Mouse (Mus musculus) cerebellum, adult 2 months (tissue): ENCODE measurements around the gene Fam241a. TPM values are rescaled to one million over a fixed set of nuclear protein-coding genes. Genes with fewer than 3 reads are reported as not detected.

Source experiments
- DNase-seq, 2 experiments: peaks; one replicate each; pipeline ENCODE4 v3.0.0; 2021
- H3K27ac ChIP-seq: fragments of 200-500 bp; 2 replicates; pipeline ENCODE4 v1.5.1; 2012; ENCODE audit warnings: low read length, control low read depth, inconsistent platforms; ENCODE audit not compliant: insufficient read depth
- H3K27me3 ChIP-seq: fragments of 200-500 bp; 2 replicates; pipeline ENCODE4 v1.6.1; 2012; ENCODE audit warnings: inconsistent platforms, mild to moderate bottlenecking, low read length, moderate library complexity; ENCODE audit not compliant: control insufficient read depth, insufficient read depth
- H3K4me1 ChIP-seq: fragments of 200-500 bp; 2 replicates; pipeline ENCODE4 v1.6.1; 2011; ENCODE audit warnings: low read length; ENCODE audit not compliant: control insufficient read depth, insufficient read depth
- H3K4me3 ChIP-seq: fragments of 200-500 bp; replicated peaks from 2 replicates; pipeline ENCODE3; 2011; ENCODE audit warnings: mild to moderate bottlenecking, low read depth, low read length, control low read depth; ENCODE audit not compliant: insufficient read depth
- CTCF ChIP-seq: fragments of 200-500 bp; IDR thresholded peaks from 2 replicates; pipeline ENCODE4 v1.5.1; 2011; ENCODE audit warnings: low read depth, mild to moderate bottlenecking, control low read depth, low read length, moderate library complexity, borderline replicate concordance; ENCODE audit not compliant: insufficient read depth
- POLR2A ChIP-seq: fragments of 200-500 bp; IDR thresholded peaks from 2 replicates; pipeline ENCODE4 v1.6.1; 2011; ENCODE audit warnings: low read length, control low read depth, borderline replicate concordance; ENCODE audit not compliant: insufficient read depth
- WGBS: fragments of 180-500 bp; shearing (Covaris S2); methylation state at CpG from one replicate; pipeline ENCODE4 v1.1.7; 2018; 5-methylcytosine and 5-hydroxymethylcytosine counted together
- polyA plus RNA-seq: library from polyadenylated mRNA; depleted of rRNA; stranded (reverse); fragments of >200 nt; gene quantifications from 2 replicates; pipeline ENCODE4 v1.2.3, GENCODE M21; 2012; rRNA removed

Fam241a gene
- polyA plus RNA-seq, 1 experiment, result 1.6 TPM

DNA sequence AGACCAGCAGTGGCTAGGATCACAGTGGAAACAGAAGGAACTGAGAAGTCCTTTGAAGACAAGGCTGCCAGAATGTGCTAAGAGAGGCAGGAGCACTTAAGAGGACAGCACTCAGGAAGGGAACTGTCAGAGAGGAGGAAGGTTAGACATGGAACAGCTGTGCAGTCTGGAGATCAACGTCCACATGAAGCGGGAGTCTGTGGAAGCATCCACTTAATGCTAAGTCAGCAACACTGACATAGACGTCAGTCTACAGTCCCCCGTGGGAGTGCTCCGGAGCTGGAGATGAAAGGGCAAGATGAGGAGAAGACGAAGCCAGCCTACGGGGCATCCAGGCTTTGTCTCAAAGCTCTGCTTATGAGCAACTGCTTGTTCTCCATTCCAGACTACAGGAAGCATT is 69.0 kb downstream of the Fam241a start:
- TF ChIP-seq CTCF (no peak), POLR2A (no peak)
- Histone ChIP-seq H3K27ac (no peak overlapping the region), H3K4me3 (no peak overlapping the region), H3K27me3 (no peaks in the 10 kb centered on the region), H3K4me1 (no peaks in the 10 kb centered on the region)
- DNase-seq, result no peak
- WGBS, result 43% methylated on average over 7 of the region's 7 CpGs

DNA sequence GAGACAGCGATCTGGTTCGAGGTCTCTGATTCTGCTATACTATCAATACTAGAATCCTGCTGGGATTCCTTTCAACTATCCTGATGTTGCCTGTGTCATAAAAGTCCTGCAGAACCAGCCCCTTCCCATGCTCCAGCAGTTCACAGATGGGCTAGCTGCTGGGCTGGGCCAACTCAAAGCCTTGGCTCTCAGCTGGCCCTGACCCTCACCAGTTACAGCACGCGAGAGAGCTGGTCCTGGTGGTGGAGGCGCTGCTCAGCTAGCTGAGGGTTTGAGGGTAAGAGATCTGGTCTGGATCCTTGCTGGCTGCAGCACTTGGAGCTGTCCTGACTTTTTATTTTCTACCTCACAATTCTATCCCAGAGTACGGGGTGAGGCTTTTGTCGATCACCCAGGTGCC is 69.6 kb downstream of the Fam241a start:
- 79% methylated on average over 7 of the region's 7 CpGs for WGBS
- no peaks in the 10 kb centered on the region for H3K27me3 ChIP-seq
- H3K4me1 ChIP-seq, result no peaks in the 10 kb centered on the region
- H3K27ac ChIP-seq, result no peak overlapping the region
- no peak for DNase-seq
- TF ChIP-seq POLR2A, result no peak
- no peak for TF ChIP-seq CTCF
- no peak overlapping the region for H3K4me3 ChIP-seq

GRCm38 (mm10) chr3:127823886-127824863 is 71.9 kb downstream of the Fam241a start:
- DNase-seq, result no peak
- H3K4me3 ChIP-seq, result no peak overlapping the region
- WGBS, result 87% methylated on average over 17 of the region's 17 CpGs

GRCm38 (mm10) chr3:127821209-127821608 is 74.9 kb downstream of the Fam241a start:
- TF ChIP-seq CTCF, result no peak
- no peak for DNase-seq
- no peak overlapping the region for H3K4me3 ChIP-seq
- H3K27ac ChIP-seq, result no peak overlapping the region
- WGBS, result 83% methylated on average over 5 of the region's 5 CpGs
- no peaks in the 10 kb centered on the region for H3K27me3 ChIP-seq
- no peaks in the 10 kb centered on the region for H3K4me1 ChIP-seq

More at GRCm38 (mm10) chr3:127823886-127824863, 71.9 kb downstream of the Fam241a start:
- Histone ChIP-seq H3K27me3 (no peaks in the 10 kb centered on the region), H3K27ac (no peak overlapping the region), H3K4me1 (no peaks in the 10 kb centered on the region)
- no peak for TF ChIP-seq POLR2A
- no peak for TF ChIP-seq CTCF

GRCm38 (mm10) chr3:127820400-127820799 is 75.7 kb downstream of the Fam241a start:
- H3K4me1 ChIP-seq, result no peaks in the 10 kb centered on the region
- TF ChIP-seq POLR2A, result no peak
- no peak for TF ChIP-seq CTCF
- WGBS, result 93% methylated on average over 1 of the region's 1 CpGs
- no peak overlapping the region for H3K27ac ChIP-seq
- no peak overlapping the region for H3K4me3 ChIP-seq
- no peaks in the 10 kb centered on the region for H3K27me3 ChIP-seq
- DNase-seq, result no peak

Other genes starting within 250 kb of the Fam241a start
- 1.8 and 2.0 TPM in 2 replicates for gene Alpk1, start 115.8 kb downstream of the Fam241a start, polyA plus RNA-seq
- gene Tifa, start 106.5 kb downstream of the Fam241a start, polyA plus RNA-seq, result 3.9 and 4.3 TPM in 2 replicates
- 49.8 and 52.8 TPM in 2 replicates for gene Ap1ar, start 58.8 kb downstream of the Fam241a start, polyA plus RNA-seq